Mouse (Mus musculus) lung, adult 2 months (tissue): ENCODE measurements at regions not wholly inside any gene's neighbourhood (a gene's known extent, or its start where the extent isn't known, plus 50 kb on each side); places are given as distances from the start of the nearest gene placed in this dataset.

Source experiments
- DNase-seq: peaks from one replicate; pipeline ENCODE4 v3.0.0; 2022
- H3K4me1 ChIP-seq: fragments of 200-500 bp; 2 replicates; pipeline ENCODE4 v1.6.1; 2011; ENCODE audit warnings: low read length; ENCODE audit not compliant: control insufficient read depth, insufficient read depth
- H3K4me3 ChIP-seq: fragments of 200-500 bp; replicated peaks from 2 replicates; pipeline ENCODE3; 2011; ENCODE audit warnings: low read depth, mild to moderate bottlenecking, control low read depth, low read length; ENCODE audit errors: extremely low read depth
- CTCF ChIP-seq: fragments of 200-500 bp; IDR thresholded peaks from 2 replicates; pipeline ENCODE4 v1.5.1; 2011; ENCODE audit warnings: mild to moderate bottlenecking, low read length, control low read depth; ENCODE audit not compliant: insufficient read depth
- POLR2A ChIP-seq: fragments of 200-500 bp; IDR thresholded peaks from 2 replicates; pipeline ENCODE4 v1.6.1; 2011; ENCODE audit warnings: low read depth, mild to moderate bottlenecking, control low read depth, low read length, borderline replicate concordance; ENCODE audit errors: extremely low read depth
- WGBS: fragments of 180-500 bp; shearing (Covaris S2); methylation state at CpG from one replicate; pipeline ENCODE4 v1.1.7; 2018; 5-methylcytosine and 5-hydroxymethylcytosine counted together

GRCm38 (mm10) chr6:117326835-117327775 is 158.8 kb downstream of the Cxcl12 start:
- no peak for DNase-seq
- TF ChIP-seq CTCF (no peak), POLR2A (no peak)
- WGBS: 69% methylated on average over 18 of the region's 18 CpGs
- Histone ChIP-seq H3K4me3 (no peak overlapping the region), H3K4me1 (no peaks in the 10 kb centered on the region)

- H3K4me3 ChIP-seq: no peak overlapping the region
- WGBS: 65% methylated on average over 8 of the region's 8 CpGs
- no peaks in the 10 kb centered on the region for H3K4me1 ChIP-seq
- DNase-seq: no peak
- TF ChIP-seq CTCF (no peak), POLR2A (no peak)
Measured at GRCm38 (mm10) chr6:117329164-117329939, 161.0 kb downstream of the Cxcl12 start.

DNA sequence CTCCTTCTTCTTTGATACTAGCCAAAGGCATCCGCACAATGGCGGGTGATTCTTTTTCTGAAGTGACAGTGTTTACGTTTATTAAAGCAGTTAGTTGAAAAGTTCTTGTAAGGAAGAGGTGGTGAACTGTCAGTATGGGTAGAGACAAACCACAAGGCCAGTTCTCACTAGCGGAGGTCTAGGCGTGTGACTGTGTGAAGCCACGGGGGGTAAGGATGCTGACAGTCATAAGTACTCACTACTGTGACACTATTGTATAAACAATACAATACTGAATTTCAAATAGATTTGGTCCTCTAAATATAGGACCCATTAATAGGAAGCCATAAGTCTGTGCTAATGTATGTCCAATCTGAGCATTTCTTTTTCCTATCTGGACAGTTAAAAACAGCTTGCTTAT is 161.9 kb downstream of the Cxcl12 start:
- no peak overlapping the region for H3K4me3 ChIP-seq
- WGBS: 71% methylated on average over 6 of the region's 6 CpGs
- no peak for TF ChIP-seq POLR2A
- no peak for TF ChIP-seq CTCF
- DNase-seq: no peak
- H3K4me1 ChIP-seq: no peaks in the 10 kb centered on the region

DNA sequence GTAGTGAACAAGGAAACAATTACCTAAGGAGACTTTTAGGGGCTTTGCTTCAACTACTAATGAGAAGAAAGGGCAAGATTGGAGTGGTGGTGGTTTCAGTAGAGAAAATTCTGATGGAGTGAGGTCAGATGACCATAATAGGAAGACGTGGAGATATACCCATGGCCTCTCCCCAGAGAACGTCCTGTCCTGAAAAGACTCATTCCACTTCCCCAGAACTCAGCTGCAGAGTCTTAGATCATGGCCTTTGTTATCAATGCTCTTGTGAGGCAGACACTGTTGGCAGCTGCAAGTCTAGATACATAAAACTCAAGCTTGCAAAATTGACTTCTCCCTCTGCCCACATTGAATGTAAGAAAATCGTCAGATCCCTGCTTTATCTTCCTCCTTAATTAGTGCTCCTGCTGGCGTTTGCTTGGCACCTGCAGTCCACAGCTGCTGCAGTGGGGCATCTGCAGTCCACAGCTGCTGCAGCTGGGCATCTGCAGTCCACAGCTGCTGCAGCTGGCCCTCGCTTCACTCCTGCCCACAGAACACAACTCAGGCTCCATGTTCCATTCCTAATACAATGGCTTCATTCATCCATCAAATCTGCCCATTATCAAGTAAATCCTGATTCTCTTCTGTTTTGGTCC is 162.5 kb downstream of the Cxcl12 start:
- DNase-seq: no peak
- Histone ChIP-seq H3K4me3 (no peak overlapping the region), H3K4me1 (no peaks in the 10 kb centered on the region)
- 41% methylated on average over 5 of the region's 5 CpGs for WGBS
- no peak for TF ChIP-seq POLR2A
- no peak for TF ChIP-seq CTCF

GRCm38 (mm10) chr6:117332641-117333040 is 164.3 kb downstream of the Cxcl12 start:
- TF ChIP-seq CTCF: no peak
- Histone ChIP-seq H3K4me3 (no peak overlapping the region), H3K4me1 (no peaks in the 10 kb centered on the region)
- 39% methylated on average over 6 of the region's 6 CpGs for WGBS
- DNase-seq: no peak

- DNase-seq: no peak
- TF ChIP-seq POLR2A: no peak
- no peak for TF ChIP-seq CTCF
- H3K4me1 ChIP-seq: no peaks in the 10 kb centered on the region
- H3K4me3 ChIP-seq: no peak overlapping the region
- WGBS: 84% methylated on average over 3 of the region's 3 CpGs
Measured at GRCm38 (mm10) chr6:117342123-117342522, 173.8 kb downstream of the Cxcl12 start.

DNA sequence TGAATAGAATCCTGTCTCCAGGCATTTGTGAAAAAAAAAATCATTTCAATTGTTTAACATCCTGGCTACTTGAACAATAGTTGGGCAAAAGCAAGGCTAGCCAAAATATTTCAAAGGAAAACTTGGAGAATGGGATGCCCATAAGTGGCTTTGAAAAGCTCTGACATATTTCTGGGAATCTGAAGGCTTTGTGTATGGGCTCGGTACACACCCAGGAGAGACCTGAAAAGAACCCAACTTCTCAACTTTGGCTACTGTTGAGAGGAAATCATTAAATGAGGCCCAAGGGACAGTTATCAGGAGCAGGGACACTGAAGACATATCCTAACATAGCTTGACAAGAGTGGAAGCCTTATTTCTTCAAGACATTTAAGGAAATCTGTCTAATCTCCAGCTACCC is 179.0 kb downstream of the Cxcl12 start:
- 64% methylated on average over 1 of the region's 1 CpGs for WGBS
- no peak for TF ChIP-seq CTCF
- TF ChIP-seq POLR2A: no peak
- DNase-seq: no peak
- Histone ChIP-seq H3K4me1 (no peaks in the 10 kb centered on the region), H3K4me3 (no peak overlapping the region)

DNA sequence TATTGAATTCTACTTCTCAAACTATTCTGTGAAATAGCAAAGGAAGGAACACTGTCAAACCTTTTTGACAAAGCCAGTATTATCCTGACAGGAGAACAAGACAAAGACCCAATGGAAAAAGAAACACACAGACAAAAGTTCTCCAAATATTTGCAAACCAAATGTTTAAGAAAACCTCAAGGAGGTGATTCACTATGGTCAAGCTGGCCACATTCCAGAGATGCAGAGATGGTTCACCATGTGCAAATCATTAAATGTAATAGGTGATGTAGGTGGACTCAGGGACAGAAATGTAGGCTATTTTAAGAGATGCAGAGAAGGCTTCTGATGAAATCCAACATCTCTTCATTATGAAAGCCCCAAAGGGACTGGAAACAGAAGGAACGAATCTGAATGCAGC is 183.5 kb downstream of the Cxcl12 start:
- no peak overlapping the region for H3K4me3 ChIP-seq
- H3K4me1 ChIP-seq: no peaks in the 10 kb centered on the region
- WGBS: 75% methylated on average over 1 of the region's 1 CpGs
- TF ChIP-seq CTCF: no peak
- TF ChIP-seq POLR2A: no peak
- no peak for DNase-seq

DNA sequence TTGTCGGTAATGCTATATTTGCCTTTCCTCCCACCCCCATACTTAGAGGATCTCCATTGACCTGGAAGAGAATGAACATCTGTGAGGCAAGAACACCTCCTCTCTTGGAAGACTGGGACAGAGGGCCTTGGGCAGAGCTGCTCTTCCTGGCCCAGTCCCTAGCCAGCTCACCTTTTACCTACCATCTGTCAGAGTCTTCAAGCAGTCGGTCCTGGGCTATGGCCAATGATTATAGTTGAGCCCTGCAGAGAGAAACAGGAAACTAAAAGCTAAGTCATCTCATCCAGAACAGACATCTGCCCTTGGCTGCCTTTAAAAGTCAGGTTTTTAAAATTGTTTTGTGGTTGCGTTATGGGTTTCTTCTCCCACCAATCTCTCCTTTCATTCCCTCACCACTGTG is 184.8 kb downstream of the Cxcl12 start:
- Histone ChIP-seq H3K4me1 (no peaks in the 10 kb centered on the region), H3K4me3 (no peak overlapping the region)
- DNase-seq: no peak
- WGBS: 85% methylated on average over 3 of the region's 3 CpGs
- no peak for TF ChIP-seq CTCF

DNA sequence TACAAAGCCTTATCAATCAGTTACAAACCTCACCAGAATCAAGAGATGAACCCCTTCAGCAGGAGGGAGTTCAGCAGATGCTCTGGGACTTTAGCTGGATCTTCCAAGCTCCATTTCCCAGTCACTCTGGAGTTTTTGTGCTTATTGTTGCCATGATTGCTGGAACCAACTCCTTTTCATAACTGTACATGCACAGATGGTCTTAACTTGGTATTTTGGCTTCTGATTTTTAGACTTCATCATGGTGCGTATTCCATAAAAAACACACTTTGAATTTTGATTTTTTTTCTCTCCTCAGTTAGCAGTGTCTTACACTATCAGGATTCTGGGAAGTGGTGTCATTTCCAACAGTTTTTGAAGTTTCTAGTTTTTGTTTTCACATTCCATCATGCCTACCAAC is 187.8 kb downstream of the Cxcl12 start:
- no peaks in the 10 kb centered on the region for H3K4me1 ChIP-seq
- 98% methylated on average over 1 of the region's 1 CpGs for WGBS
- no peak for TF ChIP-seq CTCF
- no peak for TF ChIP-seq POLR2A
- H3K4me3 ChIP-seq: no peak overlapping the region
- no peak for DNase-seq
